Mouse (Mus musculus): ENCODE results near the gene Irf8.
A peak's percentile ranks its signal among the peaks of the same experiment; 100 is the strongest.

Gene Irf8

DNA sequence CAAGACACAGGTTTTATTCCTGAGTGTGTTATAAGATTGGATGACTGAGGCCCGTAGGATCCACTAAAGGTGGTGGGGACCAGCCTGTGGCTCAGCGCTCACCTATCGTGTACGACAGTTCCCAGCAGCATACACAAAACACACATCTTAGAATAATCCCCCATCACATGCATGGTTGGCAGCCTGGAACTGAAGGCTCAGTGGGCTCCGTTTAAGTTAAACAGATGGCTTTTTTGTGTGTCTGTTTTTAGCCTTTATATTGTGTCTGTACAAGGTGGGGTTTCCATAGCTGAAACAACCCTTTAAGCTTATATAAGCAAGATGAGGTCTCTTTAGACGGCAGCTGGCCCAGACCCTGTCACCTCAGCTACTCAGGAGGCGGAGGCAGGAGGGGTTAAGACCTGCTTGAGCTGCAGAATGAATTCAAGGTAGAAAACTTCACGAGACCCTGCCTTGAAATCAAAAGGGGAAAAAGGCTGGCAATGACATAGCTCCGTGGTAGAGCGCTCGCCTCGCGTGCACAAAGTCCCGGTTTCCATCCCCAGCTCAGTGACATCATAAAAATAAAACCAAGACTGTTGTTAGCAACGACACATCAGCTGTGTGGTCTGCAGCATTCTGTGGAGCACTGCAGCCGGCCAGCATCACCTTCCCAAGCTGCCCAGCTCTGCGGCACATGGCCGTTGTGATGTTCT lies 10.0 kb downstream of the Irf8 start:
- DNase-seq (ENCODE audit: low read depth in 1 of 2, low spot score in 2 of 2), result no peak

DNA sequence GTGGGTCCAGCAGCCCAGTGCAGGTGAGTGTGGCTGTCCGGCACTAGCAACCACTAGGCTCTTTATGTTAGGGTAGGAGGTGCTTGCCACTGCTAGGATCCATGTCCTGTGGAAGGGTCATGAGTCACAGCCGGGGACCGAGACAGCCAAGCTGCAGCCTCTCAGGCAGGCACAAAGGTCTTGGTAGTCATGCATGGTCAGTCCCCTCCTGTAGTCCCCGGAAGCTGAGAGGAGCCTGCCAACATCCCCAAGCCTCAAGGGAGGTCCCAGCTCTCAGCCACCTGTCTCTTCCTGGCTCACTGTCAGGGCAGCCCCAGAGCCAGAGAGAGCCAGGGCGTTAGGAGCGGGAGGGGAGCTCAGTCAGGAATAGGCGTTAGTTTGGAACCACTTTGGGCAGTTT lies 11.1 kb downstream of the Irf8 start:
- DNase-seq (ENCODE audit: low read depth in 1 of 2, low spot score in 2 of 2), result no peak

GRCm38 (mm10) chr8:120750616-120751015 lies 14.5 kb downstream of the Irf8 start:
- no peak for DNase-seq (ENCODE audit: low read depth in 1 of 2, low spot score in 2 of 2)

DNA sequence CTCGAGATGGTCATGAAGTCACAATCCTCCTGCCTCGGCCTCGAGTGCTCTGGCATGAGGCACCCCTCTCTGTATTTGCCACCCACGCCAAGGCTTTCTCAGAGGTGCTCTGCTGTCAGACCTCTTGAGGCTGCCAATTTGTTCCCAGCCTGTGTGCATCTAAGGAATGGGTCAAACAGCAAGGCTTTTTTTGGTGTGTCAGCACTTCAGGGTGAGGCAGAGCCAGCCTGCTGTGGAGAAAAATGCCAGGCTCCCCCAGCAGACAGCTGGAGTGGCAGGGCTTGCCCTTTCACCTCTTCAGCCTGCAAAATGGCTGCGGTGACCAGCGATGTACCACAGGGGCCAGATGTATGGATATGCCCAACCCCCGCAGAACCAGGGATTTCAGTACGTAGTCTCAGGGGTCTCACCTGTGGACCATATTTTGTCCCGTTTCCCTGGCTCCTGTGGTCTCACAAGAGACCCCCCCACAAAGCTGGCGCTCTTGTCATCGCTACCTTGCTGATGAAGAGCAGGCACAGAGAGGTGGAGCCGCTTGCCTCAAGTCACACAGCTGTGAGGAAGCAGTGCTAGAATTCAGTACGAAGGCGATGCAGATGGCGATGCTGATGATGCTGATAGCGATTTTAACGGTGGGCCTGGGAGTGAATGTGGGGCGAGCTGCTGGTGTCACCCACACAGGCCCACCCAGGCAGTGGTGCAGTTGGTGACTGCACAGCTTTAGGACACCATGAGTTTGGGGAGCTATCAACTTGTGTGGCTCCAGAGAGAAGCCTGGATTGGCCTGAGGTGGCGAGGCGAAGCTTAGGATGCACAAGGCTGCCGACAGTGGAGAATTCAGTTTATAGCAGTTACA lies 15.3 kb downstream of the Irf8 start:
- DNase-seq (ENCODE audit: low read depth in 1 of 2, low spot score in 2 of 2), result no peak

GRCm38 (mm10) chr8:120752082-120752452 lies 15.9 kb downstream of the Irf8 start:
- no peak for DNase-seq (ENCODE audit: low read depth in 1 of 2, low spot score in 2 of 2)

GRCm38 (mm10) chr8:120753476-120753875 lies 17.3 kb downstream of the Irf8 start:
- no peak for DNase-seq (ENCODE audit: low read depth in 1 of 2, low spot score in 2 of 2)

DNA sequence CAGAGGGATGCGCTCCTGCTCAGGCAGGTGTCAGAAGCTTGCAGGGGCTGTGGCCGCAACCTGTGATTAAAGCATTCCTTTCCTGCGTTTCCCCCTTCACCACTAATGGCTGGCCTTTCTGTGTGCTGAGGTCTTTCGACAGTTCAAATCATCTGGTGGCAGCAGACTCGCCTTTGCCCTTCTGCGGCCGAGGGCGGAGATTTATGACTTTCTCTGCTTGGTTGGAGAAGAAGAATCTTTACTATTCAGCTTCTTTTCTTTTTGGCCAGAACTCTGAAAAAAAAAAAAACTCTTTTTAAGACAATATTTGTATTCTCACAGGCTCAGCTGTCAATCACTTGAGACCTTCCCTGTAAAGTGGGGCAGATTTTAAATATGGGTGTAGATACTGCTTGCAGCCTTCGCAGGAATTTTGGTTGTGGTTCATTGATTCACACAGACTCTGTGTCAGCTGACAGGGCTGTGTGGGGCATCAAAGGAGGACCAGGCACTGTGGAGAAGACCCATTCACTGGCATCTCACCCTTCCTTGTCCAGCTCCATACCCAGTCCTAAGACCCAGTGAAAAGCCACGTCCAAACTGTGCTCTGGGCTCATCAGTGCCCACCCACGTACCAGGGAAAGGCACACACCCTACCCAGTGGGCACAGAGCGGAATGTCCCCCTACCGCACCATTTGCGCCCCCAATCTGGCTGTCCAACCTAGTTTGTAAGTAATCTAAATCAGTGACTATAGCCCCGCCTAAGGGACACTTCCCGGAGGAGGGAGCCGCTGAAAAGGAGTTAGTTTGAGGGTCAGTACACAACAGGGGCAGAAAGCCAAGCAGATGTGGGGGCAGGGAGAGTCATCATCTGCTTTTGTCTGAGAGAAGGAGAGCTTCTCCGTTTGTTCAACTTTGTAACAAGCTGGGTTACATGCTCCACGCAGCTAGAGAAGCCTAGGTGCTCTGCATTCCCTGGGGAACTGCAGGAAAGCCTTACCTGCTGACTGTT lies 19.4 kb downstream of the Irf8 start:
- DNase-seq (ENCODE audit: low read depth in 1 of 2, low spot score in 2 of 2), result no peak

GRCm38 (mm10) chr8:120758005-120758404 lies 21.8 kb downstream of the Irf8 start:
- DNase-seq (ENCODE audit: low read depth in 1 of 2, low spot score in 2 of 2), result no peak

GRCm38 (mm10) chr8:120759847-120760246 lies 23.7 kb downstream of the Irf8 start:
- DNase-seq (ENCODE audit: low read depth in 1 of 2, low spot score in 2 of 2), result no peak

- DNase-seq (ENCODE audit: low read depth in 1 of 2, low spot score in 2 of 2), result no peak
Measured at GRCm38 (mm10) chr8:120760341-120761215, 24.4 kb downstream of the Irf8 start.

DNA sequence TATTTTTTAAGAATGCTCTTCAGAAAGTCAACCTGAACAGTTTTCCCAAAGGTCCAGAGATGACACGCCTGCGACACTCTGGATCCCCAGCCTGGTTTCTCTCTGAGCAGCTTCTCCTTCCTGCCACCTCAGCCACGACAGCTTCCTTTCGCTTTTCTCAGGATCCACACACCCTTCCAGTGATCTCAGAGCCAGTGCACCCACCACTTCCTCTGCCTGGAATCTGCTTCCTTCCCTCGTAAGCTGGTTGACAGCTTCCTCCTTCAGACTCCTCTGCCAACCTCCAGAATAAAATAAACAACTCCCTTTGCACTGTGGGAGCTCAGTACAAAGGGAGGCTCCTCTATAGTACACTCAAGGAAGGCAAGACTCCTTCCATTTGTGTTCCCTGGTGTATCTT lies 27.1 kb downstream of the Irf8 start:
- peak in 1 of 2 experiments; percentile 25 for DNase-seq (ENCODE audit: low read depth in 1 of 2, low spot score in 2 of 2)

GRCm38 (mm10) chr8:120764638-120765037 lies 28.5 kb downstream of the Irf8 start:
- DNase-seq (ENCODE audit: low read depth in 1 of 2, low spot score in 2 of 2), result no peak

DNA sequence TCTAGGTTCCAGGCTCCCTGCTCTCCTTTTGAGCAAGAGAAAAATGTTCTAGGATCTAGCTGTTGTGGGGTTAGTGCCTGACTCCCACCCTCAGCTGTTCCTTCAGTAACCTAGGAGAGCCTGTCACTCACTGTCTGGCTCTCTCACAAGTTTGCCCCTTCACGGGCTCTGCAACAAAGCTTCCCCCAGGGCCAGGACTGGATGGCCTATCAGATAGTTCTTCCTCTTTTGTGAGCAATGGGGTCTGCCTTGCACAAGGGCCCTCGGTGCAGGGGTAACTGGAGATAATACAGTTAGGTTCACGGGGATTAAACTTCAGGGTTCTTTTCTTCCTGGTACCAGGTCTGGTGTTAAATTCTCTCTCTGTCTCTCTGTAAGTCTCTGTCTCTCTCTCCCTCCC lies 30.5 kb downstream of the Irf8 start:
- DNase-seq (ENCODE audit: low read depth in 1 of 2, low spot score in 2 of 2), result no peak

- DNase-seq (ENCODE audit: low read depth in 1 of 2, low spot score in 2 of 2), result no peak
Measured at GRCm38 (mm10) chr8:120768454-120769218, 32.5 kb downstream of the Irf8 start.

- DNase-seq (ENCODE audit: low read depth in 1 of 2, low spot score in 2 of 2), result no peak
Measured at GRCm38 (mm10) chr8:120777184-120777583, 41.0 kb downstream of the Irf8 start.

- DNase-seq (ENCODE audit: low read depth in 1 of 2, low spot score in 2 of 2), result no peak
Measured at GRCm38 (mm10) chr8:120777732-120778131, 41.6 kb downstream of the Irf8 start.

GRCm38 (mm10) chr8:120779106-120779505 lies 42.9 kb downstream of the Irf8 start:
- DNase-seq (ENCODE audit: low read depth in 1 of 2, low spot score in 2 of 2), result no peak

- no peak for DNase-seq (ENCODE audit: low read depth in 1 of 2, low spot score in 2 of 2)
Measured at GRCm38 (mm10) chr8:120783781-120784180, 47.6 kb downstream of the Irf8 start.

GRCm38 (mm10) chr8:120786753-120787152 lies 50.6 kb downstream of the Irf8 start:
- DNase-seq (ENCODE audit: low read depth in 1 of 2, low spot score in 2 of 2), result no peak

GRCm38 (mm10) chr8:120787631-120788030 lies 51.5 kb downstream of the Irf8 start:
- DNase-seq (ENCODE audit: low read depth in 1 of 2, low spot score in 2 of 2), result no peak

All from monocyte, adult 2 months (primary cell).